ENCODE assay signal across 21 mouse cellular contexts in the genomic region with DNA sequence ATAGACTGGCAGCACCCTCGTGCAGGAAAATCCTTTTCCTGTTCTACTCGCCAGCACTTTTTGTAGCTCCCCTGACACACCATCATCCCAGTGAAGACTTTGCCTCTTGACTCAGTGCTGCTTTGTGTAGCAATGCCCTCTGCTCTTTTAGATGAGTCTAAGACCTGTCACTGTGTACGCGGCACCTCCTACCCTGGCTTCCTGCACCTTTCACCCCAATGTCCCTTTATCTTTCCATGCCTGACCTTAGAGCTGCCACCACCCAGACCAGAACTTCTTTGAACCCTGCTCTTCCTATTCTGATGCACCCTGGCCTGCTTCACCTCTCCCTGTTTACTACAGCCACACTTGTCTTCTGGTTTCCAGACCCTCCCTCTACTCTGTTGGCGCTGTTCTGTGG. TPM values are rescaled to one million over a fixed set of nuclear protein-coding genes. Genes with fewer than 3 reads are reported as not detected.
A peak's percentile ranks its signal among the peaks of the same experiment; 100 is the strongest.
DNase-seq lines count a peak whose midpoint lies in the region; ATAC-seq and TF ChIP-seq lines count a peak whose summit lies in the region.
"Had no signal": no experiment of that assay in that cellular context is flagged by ENCODE, and none has a peak within 500 bp of the region (broad histone marks: within the 10 kb centered on the region; RNA-seq: fewer than 3 reads in every experiment).

No protein-coding gene starts in this region.

- H3K4me3 ChIP-seq in kidney, postnatal 0 days (replicated peaks; ENCODE audit: low read depth, low read length): no peak overlapping the region
- H3K4me3 ChIP-seq in kidney, embryonic 15.5 days (replicated peaks): no peak overlapping the region
- H3K4me3 ChIP-seq in intestine, embryonic 16.5 days (ENCODE audit: low read length): no peak overlapping the region
- H3K4me3 ChIP-seq in small intestine, adult 2 months (ENCODE audit: low read depth, low read length): peak overlapping the region; percentile 29
- no peak overlapping the region for H3K4me3 ChIP-seq in midbrain, embryonic 14.5 days (replicated peaks; ENCODE audit: low read depth, low read length)
- H3K4me3 ChIP-seq: layer of hippocampus, adult 2 months; left cerebral cortex, adult 2 months; limb, embryonic 15.5 days; midbrain, embryonic 12.5 days; myocyte had no signal

- H3K36me3 ChIP-seq in kidney, postnatal 0 days (ENCODE audit: insufficient read depth, low read length): no peaks in the 10 kb centered on the region
- H3K36me3 ChIP-seq in kidney, embryonic 15.5 days: no peaks in the 10 kb centered on the region; the same call in none of the 2 replicates
- no peaks in the 10 kb centered on the region for H3K36me3 ChIP-seq in intestine, embryonic 16.5 days (ENCODE audit: control insufficient read depth, insufficient read depth, low read length)
- H3K36me3 ChIP-seq in small intestine, adult 2 months (ENCODE audit: control insufficient read depth, insufficient read depth, low read length): 0 out of 2 replicates have a peak, but pooled peaks cover 5% of the 10 kb centered on the region
- no peaks in the 10 kb centered on the region for H3K36me3 ChIP-seq in midbrain, embryonic 14.5 days (ENCODE audit: control insufficient read depth, insufficient read depth, low read length)
- H3K36me3 ChIP-seq: midbrain, embryonic 12.5 days had no signal

- H3K4me2 ChIP-seq in kidney, postnatal 0 days (ENCODE audit: low read length): no peak overlapping the region
- no peak overlapping the region for H3K4me2 ChIP-seq in kidney, embryonic 15.5 days
- H3K4me2 ChIP-seq in intestine, embryonic 16.5 days (ENCODE audit: low read depth, low read length): peak overlapping the region; percentile 36
- H3K4me2 ChIP-seq in midbrain, embryonic 14.5 days (ENCODE audit: low read length): no peak overlapping the region
- H3K4me2 ChIP-seq: limb, embryonic 15.5 days; midbrain, embryonic 12.5 days had no signal

- H3K9me3 ChIP-seq in kidney, postnatal 0 days (replicated peaks; ENCODE audit: low read length): no peaks in the 10 kb centered on the region
- H3K9me3 ChIP-seq in kidney, embryonic 15.5 days (replicated peaks): no peaks in the 10 kb centered on the region
- H3K9me3 ChIP-seq in intestine, embryonic 16.5 days (ENCODE audit: control insufficient read depth, low read length): no peaks in the 10 kb centered on the region
- H3K9me3 ChIP-seq in midbrain, embryonic 14.5 days (ENCODE audit: control insufficient read depth, low read length): no peaks in the 10 kb centered on the region
- H3K9me3 ChIP-seq: limb, embryonic 15.5 days; midbrain, embryonic 12.5 days had no signal

- peak overlapping the region; percentile 47 for H3K27ac ChIP-seq in kidney, postnatal 0 days
- H3K27ac ChIP-seq in kidney, embryonic 15.5 days: no peak overlapping the region
- H3K27ac ChIP-seq in intestine, embryonic 16.5 days (ENCODE audit: low read length): peak overlapping the region; percentile 89
- peak overlapping the region; percentile 97 for H3K27ac ChIP-seq in small intestine, adult 2 months (ENCODE audit: insufficient read depth, low read depth, low read length)
- H3K27ac ChIP-seq in midbrain, embryonic 14.5 days (replicated peaks; ENCODE audit: low read depth, low read length): no peak overlapping the region
- H3K27ac ChIP-seq: hindbrain, postnatal 0 days; left cerebral cortex, adult 2 months; limb, embryonic 15.5 days; midbrain, embryonic 12.5 days had no signal

- no peaks in the 10 kb centered on the region for H3K4me1 ChIP-seq in kidney, postnatal 0 days (replicated peaks; ENCODE audit: insufficient read depth, low read length)
- peaks cover 16% of the 10 kb centered on the region for H3K4me1 ChIP-seq in kidney, embryonic 15.5 days
- peaks cover 7% of the 10 kb centered on the region; the same call in 1 of the 2 replicates for H3K4me1 ChIP-seq in intestine, embryonic 16.5 days (ENCODE audit: control insufficient read depth, insufficient read depth, low read length)
- H3K4me1 ChIP-seq in small intestine, adult 2 months (ENCODE audit: control insufficient read depth, insufficient read depth, insufficient read length, low read length): peaks cover 16% of the 10 kb centered on the region
- peaks cover 13% of the 10 kb centered on the region for H3K4me1 ChIP-seq in midbrain, embryonic 14.5 days (ENCODE audit: control insufficient read depth, insufficient read depth, low read length)

- peak; percentile 31 for DNase-seq in gastrocnemius, adult 18-20 months (ENCODE audit: low spot score)
- DNase-seq in gastrocnemius, postnatal 25 days: no peak
- no peak for DNase-seq in kidney, postnatal 0 days (ENCODE audit: low spot score)
- DNase-seq in midbrain, embryonic 14.5 days: no peak
- DNase-seq: adrenal gland, postnatal 25 days; cerebellum, postnatal 10 days; embryo, embryonic 11 days; heart, postnatal 4 days; thymus, adult 18-20 months had no signal

- ATAC-seq in kidney, postnatal 0 days (replicated peaks; ENCODE audit: low FRiP score, low read depth): no peak
- no peak for ATAC-seq in kidney, embryonic 15.5 days (replicated peaks; ENCODE audit: low FRiP score)
- ATAC-seq in intestine, embryonic 16.5 days: peak; percentile 85
- no peak for ATAC-seq in erythroid progenitor cell, adult 5-6 weeks (replicated peaks; ENCODE audit: low FRiP score, poor library complexity, severe bottlenecking)
- ATAC-seq in midbrain, embryonic 14.5 days (ENCODE audit: low FRiP score, low TSS enrichment): no peak
- ATAC-seq: forebrain, embryonic 14.5 days; hindbrain, postnatal 0 days had no signal

- TF ChIP-seq CTCF in kidney, postnatal 0 days (IDR thresholded peaks at IDR 0.05; ENCODE audit: low read depth): no peak
- TF ChIP-seq CTCF in small intestine, adult 2 months (IDR thresholded peaks at IDR 0.05; ENCODE audit: extremely low read depth, insufficient read length, insufficient replicate concordance, low read depth, low read length): no peak

- 41% methylated on average over 5 of the region's 5 CpGs for WGBS in kidney, postnatal 0 days
- WGBS in kidney, embryonic 15.5 days: 45% methylated on average over 5 of the region's 5 CpGs
- WGBS in intestine, embryonic 16.5 days: 49% methylated on average over 5 of the region's 5 CpGs
- 27% methylated on average over 5 of the region's 5 CpGs for WGBS in small intestine, adult 2 months
- 83% methylated on average over 5 of the region's 5 CpGs for WGBS in midbrain, embryonic 14.5 days

- TF ChIP-seq POLR2A in small intestine, adult 2 months (IDR thresholded peaks at IDR 0.05; ENCODE audit: low read depth, low read length): no peak

- H3K9ac ChIP-seq in kidney, postnatal 0 days (ENCODE audit: low read depth, low read length): no peak overlapping the region
- no peak overlapping the region for H3K9ac ChIP-seq in kidney, embryonic 15.5 days
- peak overlapping the region; percentile 43 for H3K9ac ChIP-seq in intestine, embryonic 16.5 days (ENCODE audit: low read depth, low read length)
- no peak overlapping the region for H3K9ac ChIP-seq in midbrain, embryonic 14.5 days (replicated peaks; ENCODE audit: low read length)
- H3K9ac ChIP-seq: limb, embryonic 15.5 days; midbrain, embryonic 12.5 days had no signal

- H3K27me3 ChIP-seq in kidney, postnatal 0 days (ENCODE audit: insufficient read depth, low read length): no peaks in the 10 kb centered on the region
- no peaks in the 10 kb centered on the region for H3K27me3 ChIP-seq in kidney, embryonic 15.5 days
- no peaks in the 10 kb centered on the region for H3K27me3 ChIP-seq in intestine, embryonic 16.5 days (replicated peaks; ENCODE audit: control insufficient read depth, insufficient read depth, low read length)
- no peaks in the 10 kb centered on the region for H3K27me3 ChIP-seq in small intestine, adult 2 months (ENCODE audit: control insufficient read depth, insufficient read depth, low read length)
- H3K27me3 ChIP-seq in midbrain, embryonic 14.5 days (ENCODE audit: control insufficient read depth, insufficient read depth, low read length): no peaks in the 10 kb centered on the region
- H3K27me3 ChIP-seq: CH12.LX; limb, embryonic 15.5 days; midbrain, embryonic 12.5 days had no signal

RNA-seq across cellular contexts. Expression of a gene that starts 4.8 kb away (rescaled TPM):
- total RNA-seq in gastrocnemius, adult 18-20 months (2021): 100 to 1,000 TPM; 433 to 496 TPM
- total RNA-seq in gastrocnemius, postnatal 25 days (2021): 100 to 1,000 TPM; 372 to 421 TPM
- 154 and 156 TPM in 2 replicates for polyA plus RNA-seq in kidney, postnatal 0 days (2015; fragmentation: Nextera tagmentation; extraction: Ambion mirVana)
- 111 and 114 TPM in 2 replicates for polyA plus RNA-seq in kidney, embryonic 15.5 days (2015; fragmentation: Nextera tagmentation; extraction: Ambion mirVana)
- 218 and 226 TPM in 2 replicates for polyA plus RNA-seq in intestine, embryonic 16.5 days (2015; fragmentation: Nextera tagmentation; extraction: Ambion mirVana)
- 11.4 and 19.9 TPM in 2 replicates for polyA plus RNA-seq in small intestine, adult 2 months (2012; rRNA removed)
- total RNA-seq in erythroid progenitor cell, adult 5-6 weeks (2015; ENCODE audit: low replicate concordance): 32.7 and 43.2 TPM in 2 replicates
- 12.3 and 12.7 TPM in 2 replicates for total RNA-seq in erythroid progenitor cell, adult 5-6 weeks (2017; ENCODE audit: low replicate concordance)
- 188 and 211 TPM in 2 replicates for polyA plus RNA-seq in midbrain, embryonic 14.5 days (2014; fragmentation: Nextera tagmentation; extraction: Ambion mirVana)

RNA-seq across cellular contexts. Expression of a gene that starts 4.9 kb away (rescaled TPM):
- 10 to 100 TPM; 32.4 to 42.5 TPM for total RNA-seq in gastrocnemius, adult 18-20 months (2021)
- 10 to 100 TPM; 33.2 to 33.3 TPM for total RNA-seq in gastrocnemius, postnatal 25 days (2021)
- 10.6 and 10.9 TPM in 2 replicates for polyA plus RNA-seq in kidney, postnatal 0 days (2015; fragmentation: Nextera tagmentation; extraction: Ambion mirVana)
- 14.3 and 15.3 TPM in 2 replicates for polyA plus RNA-seq in kidney, embryonic 15.5 days (2015; fragmentation: Nextera tagmentation; extraction: Ambion mirVana)
- 21.2 and 27.6 TPM in 2 replicates for polyA plus RNA-seq in intestine, embryonic 16.5 days (2015; fragmentation: Nextera tagmentation; extraction: Ambion mirVana)
- polyA plus RNA-seq in small intestine, adult 2 months (2012; rRNA removed): 36.6 and 56.9 TPM in 2 replicates
- total RNA-seq in erythroid progenitor cell, adult 5-6 weeks (2015; ENCODE audit: low replicate concordance): 4.7 and 11.7 TPM in 2 replicates
- total RNA-seq in erythroid progenitor cell, adult 5-6 weeks (2017; ENCODE audit: low replicate concordance): 2.2 and 2.5 TPM in 2 replicates
- 15.0 and 16.9 TPM in 2 replicates for polyA plus RNA-seq in midbrain, embryonic 14.5 days (2014; fragmentation: Nextera tagmentation; extraction: Ambion mirVana)

Comparison
In these comparisons a context has a peak if more than half of its experiments do, and no peak if none do; other contexts are left out.
1. H3K27ac ChIP-seq: peak in kidney, postnatal 0 days (single experiment), intestine, embryonic 16.5 days (single experiment) and small intestine, adult 2 months (single experiment); none in kidney, embryonic 15.5 days (single experiment) and midbrain, embryonic 14.5 days (single experiment).